Mouse (Mus musculus) 416B (cell line): Measurements from ENCODE around the gene Lcmt1.
A peak's percentile ranks its signal among the peaks of the same experiment; 100 is the strongest.

Source experiments
- DNase-seq: peaks from one replicate; pipeline ENCODE4 v3.0.0; 2011; ENCODE audit warnings: low read depth

Lcmt1 gene

GRCm38 (mm10) chr7:123369759-123370481, at the start of gene Lcmt1, which contains the start of gene Arhgap17:
Lcmt1 (plus strand) TSS chr7:123369784.
Arhgap17 (minus strand) TSS chr7:123369915.
- peak; percentile 96 for DNase-seq

GRCm38 (mm10) chr7:123322452-123323121, 47.0 kb upstream of the Lcmt1 start:
- DNase-seq: peak; percentile 91

DNA sequence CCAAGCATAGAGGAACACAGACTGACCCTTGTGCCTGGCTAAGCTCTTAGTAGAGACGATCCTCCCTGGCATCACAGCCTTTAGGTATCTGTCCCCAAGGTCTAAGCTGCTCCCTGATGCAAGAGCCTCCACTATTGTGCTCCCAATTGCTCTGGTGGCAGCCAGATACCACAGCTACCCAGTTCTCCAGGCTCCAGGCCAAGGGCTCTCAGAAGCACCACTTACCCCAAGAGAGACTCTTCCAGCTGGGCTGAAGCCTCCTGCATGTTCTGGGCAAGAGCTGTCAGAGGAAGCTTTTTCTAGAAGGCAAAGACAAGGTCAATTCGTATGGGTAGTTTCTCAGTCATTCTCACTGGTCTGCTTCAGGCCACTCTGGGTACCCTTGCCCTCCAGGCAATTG, 46.2 kb upstream of the Lcmt1 start:
- DNase-seq: no peak

DNA sequence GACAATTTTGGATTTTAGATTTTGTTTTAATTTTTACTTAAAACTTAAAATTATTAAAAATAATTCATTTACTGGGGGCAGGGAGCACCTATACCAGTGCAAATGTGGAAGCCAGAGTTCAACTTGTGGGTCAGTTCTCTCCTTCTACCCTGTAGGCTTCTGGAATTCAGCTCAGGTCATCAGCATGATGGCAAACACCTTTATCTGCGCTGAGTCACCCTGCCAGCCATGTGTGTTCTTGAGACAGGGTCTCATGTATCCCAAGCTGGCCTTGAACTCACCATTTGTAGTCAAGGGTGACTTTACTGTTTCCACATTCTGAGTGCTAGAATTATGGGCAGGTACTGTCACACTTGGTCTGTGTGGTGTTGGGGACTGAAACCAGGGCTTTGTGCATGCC, 45.5 kb upstream of the Lcmt1 start:
- DNase-seq: no peak

DNA sequence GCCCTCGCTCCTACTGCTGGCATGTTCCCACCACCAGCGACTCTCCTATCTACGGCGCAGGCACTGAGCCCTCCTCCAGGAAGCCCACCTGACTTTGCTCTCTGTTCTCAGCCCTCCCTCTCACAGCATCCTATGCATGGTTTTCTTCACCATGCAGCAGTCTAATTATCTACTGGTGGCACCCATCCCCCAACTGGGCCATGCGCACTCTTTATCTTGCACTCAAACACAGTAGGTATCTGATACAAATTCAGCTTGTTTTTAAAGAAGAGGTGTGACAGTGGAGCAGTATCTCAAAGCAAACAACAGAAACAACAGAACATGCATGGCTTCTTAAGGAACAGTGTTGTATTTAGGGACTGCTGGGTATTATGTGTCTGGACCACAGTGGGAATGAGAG, 43.5 kb upstream of the Lcmt1 start:
- no peak for DNase-seq

- no peak for DNase-seq
Measured at GRCm38 (mm10) chr7:123326901-123327300, 42.7 kb upstream of the Lcmt1 start.

GRCm38 (mm10) chr7:123327909-123328308, 41.7 kb upstream of the Lcmt1 start:
- no peak for DNase-seq

- no peak for DNase-seq
Measured at GRCm38 (mm10) chr7:123330506-123330905, 39.1 kb upstream of the Lcmt1 start.

- DNase-seq: peak; percentile 46
Measured at GRCm38 (mm10) chr7:123336322-123336721, 33.3 kb upstream of the Lcmt1 start.

DNA sequence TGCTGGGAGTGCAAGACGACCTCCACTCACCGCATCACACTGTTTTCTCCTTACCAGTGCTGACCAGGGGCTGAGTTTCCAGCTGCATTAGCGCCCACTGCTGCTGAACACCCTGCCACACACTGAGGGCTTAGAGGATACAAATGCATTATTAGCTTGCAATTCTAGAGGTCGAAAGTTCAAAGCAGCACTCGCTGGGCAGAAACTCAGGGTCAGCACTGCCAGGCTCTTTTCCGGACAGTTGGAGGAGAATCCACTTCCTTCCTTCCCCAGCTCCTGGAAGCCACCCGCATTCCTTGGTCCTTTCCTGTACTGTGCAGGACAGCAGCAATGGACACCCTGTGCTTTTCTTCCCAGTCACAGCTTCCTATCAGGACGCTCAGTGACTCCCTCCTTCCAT, 31.2 kb upstream of the Lcmt1 start:
- no peak for DNase-seq

GRCm38 (mm10) chr7:123341896-123342295, 27.7 kb upstream of the Lcmt1 start:
- no peak for DNase-seq

- no peak for DNase-seq
Measured at GRCm38 (mm10) chr7:123344079-123344780, 25.4 kb upstream of the Lcmt1 start.

- no peak for DNase-seq
Measured at GRCm38 (mm10) chr7:123345041-123345544, 24.5 kb upstream of the Lcmt1 start.

GRCm38 (mm10) chr7:123346631-123347290, 22.8 kb upstream of the Lcmt1 start:
- no peak for DNase-seq

DNA sequence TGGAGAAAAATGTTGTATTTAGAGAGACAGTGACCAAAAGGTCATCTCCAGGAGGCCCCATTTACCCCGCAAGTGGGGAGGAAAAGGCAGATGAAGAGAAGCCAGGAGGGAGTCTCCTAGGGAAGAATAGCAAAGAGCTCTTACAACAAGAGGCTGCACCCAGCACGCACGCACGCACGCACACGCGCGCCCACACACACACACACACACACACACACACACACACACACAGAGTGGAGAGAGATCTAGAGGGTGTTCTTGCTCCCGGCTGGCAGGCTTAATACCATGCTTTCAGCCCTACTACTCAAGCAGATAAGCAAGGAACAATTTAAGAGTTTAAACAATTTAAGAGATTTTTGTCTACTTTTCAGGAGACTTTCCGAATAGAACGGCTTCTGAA, 19.8 kb upstream of the Lcmt1 start:
- DNase-seq: no peak

DNA sequence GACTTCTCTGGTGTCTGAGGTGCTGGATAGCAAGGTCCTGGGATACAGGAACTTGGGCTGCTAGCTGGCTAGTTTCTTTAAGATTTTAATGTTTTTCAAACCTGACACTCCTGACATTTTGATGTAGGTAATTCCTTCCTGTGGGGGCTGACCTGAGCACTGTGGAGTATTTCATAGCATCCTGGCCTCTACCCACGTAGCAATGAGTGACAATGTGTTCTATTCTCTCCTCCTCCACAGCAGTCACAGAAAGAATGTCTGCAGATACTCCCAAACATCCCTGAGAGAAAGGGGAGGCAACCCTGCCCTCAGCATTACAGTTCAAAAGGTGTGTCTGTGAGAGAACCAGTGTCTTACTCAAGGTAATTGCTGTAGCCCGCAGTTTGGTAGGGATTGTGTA, 19.3 kb upstream of the Lcmt1 start:
- no peak for DNase-seq

DNA sequence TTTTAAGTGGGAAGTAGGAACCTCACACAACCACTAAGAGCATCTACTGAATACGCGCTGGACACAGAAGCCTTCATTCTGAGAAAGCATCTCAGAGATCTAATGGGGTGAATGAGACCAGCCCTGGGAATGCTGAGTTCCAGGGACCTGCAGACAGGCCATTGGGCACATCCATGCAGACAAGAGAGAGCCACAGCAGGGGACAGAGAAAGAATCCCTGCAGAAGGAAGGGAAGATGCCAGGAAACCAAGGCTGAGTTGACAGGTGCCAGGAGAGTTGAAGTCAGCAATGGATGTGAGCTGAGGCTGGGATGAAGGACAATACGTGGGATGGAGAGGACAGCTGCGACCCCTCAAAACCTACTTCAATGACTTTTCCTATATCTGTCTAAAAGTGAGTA, 16.5 kb upstream of the Lcmt1 start:
- DNase-seq: no peak

DNA sequence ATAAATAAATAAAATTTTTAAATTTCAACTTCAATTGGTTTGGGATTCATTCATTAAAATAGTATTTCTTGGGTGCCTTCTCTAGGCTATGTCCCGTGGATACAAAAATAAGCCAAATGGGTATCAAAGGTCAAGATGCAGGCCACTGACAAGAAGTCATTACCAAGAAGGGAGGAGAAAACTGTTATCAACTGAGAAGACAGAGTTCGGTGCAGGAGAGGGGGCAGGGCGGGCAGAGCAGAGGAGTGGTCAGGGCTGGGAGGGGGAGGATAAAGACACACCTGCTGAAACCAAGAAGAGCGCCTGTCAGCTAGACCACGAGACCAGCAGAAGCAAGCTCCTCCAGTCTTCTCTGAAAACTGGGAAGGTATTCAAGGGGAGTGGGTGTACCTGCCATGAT, 15.7 kb upstream of the Lcmt1 start:
- no peak for DNase-seq

GRCm38 (mm10) chr7:123354392-123354791, 15.2 kb upstream of the Lcmt1 start:
- DNase-seq: peak; percentile 88

- DNase-seq: peak; percentile 50
Measured at GRCm38 (mm10) chr7:123354851-123355250, 14.7 kb upstream of the Lcmt1 start.

GRCm38 (mm10) chr7:123356158-123356557, 13.4 kb upstream of the Lcmt1 start:
- DNase-seq: no peak

GRCm38 (mm10) chr7:123359101-123359500, 10.5 kb upstream of the Lcmt1 start:
- no peak for DNase-seq
